Mouse (Mus musculus): ENCODE measurements around the gene Larp1b.
"Not testable (repeated sequence)": the region's sequence is repeated elsewhere in the genome, so short reads cannot be mapped to it uniquely, and the experiment has no call there.

The Larp1b gene

DNA sequence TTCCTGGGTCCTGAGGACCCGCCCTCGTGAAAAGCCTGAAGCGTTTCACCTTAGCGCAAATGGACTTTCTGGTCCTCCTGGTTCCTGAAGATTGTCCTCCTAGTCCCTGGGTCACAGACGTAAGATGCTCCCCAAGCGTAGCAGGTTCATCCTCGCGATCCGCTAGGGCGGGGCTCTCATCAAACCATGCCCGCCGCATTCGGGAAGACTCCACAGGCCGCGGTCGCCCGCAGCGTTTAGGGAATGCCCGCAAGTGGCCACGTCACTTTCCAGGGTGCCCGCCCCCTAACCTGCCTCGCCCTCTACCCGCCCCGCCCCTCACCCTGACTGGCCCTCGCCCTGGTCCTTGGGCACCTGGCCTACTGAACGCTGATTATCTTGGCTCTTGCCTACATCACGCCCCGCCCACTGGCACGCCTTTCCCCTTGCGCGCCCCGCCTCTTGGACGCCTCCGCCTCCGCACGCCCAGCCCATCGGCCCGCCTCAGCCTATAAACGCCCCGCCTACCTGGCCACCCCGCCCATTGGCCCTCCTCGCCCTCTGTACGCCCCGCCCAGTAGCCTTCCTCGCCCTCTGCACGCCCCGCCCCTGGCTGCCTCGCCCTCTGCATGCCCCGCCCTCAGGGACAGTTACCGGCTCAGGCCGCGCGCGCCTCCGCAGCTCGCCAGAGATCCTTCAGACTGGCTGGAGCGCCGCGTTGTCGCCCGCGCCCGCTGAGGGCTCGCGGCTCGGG, at the start of gene Larp1b:
Gene Larp1b (plus strand): TSS at position 659 of the 733 bp plus-strand sequence.
- peak; percentile 100 for DNase-seq

DNA sequence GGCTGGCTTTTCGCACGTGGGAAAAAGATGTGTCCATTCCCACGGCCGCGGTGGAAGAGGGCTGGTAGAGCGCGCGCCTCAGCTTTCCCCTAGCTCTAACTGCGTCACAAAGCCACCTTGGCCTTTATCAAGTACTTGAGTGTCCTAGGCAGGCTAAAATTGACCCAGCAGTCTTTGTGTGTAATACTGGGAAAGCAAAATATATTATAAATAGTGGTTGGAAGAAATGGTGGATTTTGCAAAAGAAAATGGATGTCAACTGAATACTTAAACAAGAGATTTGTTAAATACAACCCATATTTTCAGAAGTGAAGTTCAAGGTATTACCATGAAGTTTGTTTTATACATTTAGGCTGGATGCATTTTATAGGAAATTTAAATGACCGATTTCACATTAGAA, 47.2 kb upstream of the Larp1b start, which contains the start of gene 1700034I23Rik:
Gene 1700034I23Rik (minus strand): TSS at position 101 of the 400 bp plus-strand sequence.
- not testable (repeated sequence) for DNase-seq

DNA sequence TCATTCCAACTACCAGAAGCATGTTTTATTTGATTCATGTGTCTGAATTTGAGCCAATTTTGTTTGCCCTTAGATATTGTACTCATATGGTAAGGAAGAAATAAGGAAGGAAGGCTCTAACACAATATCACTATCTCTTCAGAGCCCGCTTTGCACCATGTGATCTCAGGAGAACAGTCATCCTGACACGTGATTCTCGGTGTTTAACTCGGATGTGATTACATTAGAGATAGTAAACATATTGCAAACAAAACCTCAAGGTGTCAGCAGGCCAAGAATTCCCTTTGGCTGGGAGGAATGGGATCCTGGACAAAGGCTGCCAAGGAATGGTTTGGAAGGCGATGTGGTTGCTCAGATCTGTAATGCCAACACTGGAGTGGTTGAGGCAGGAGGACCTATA, 11.4 kb upstream of the Larp1b start:
- DNase-seq: no peak

DNA sequence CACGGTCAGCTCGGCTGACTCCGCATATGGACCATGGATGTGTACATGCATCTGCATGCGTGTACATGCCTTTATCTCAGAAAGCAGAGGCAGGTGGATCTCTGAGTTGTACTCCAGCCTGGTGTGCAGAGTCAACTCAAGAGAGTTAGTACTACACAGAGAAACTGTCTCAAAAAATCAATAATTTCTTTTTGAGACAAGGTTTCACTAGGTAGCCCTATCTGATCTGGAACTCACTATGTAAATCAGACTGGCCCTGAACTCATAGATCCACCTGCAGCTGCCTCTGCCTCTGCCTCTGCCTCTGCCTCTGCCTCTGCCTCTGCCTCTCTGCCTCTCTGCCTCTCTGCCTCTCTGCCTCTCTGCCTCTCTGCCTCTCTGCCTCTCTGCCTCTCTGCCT, 11.0 kb upstream of the Larp1b start:
- DNase-seq: no peak

DNA sequence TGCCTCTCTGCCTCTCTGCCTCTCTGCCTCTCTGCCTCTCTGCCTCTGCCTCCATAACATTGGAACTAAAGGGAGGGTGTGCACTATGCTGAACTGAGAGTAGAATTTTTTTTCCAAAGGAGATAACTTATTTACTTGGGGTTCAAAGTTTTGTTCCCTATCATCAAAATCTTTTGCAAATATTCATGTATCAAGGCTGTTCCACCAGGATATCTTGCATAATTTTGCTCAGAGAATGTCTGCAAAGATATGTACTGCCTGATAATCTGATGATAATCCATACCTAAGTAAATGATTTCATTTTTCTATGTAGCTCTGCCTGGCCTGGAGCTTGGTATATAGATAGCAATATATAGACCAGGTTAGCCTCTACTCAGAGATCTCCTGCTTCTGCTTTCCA, 10.6 kb upstream of the Larp1b start:
- DNase-seq: no peak

DNA sequence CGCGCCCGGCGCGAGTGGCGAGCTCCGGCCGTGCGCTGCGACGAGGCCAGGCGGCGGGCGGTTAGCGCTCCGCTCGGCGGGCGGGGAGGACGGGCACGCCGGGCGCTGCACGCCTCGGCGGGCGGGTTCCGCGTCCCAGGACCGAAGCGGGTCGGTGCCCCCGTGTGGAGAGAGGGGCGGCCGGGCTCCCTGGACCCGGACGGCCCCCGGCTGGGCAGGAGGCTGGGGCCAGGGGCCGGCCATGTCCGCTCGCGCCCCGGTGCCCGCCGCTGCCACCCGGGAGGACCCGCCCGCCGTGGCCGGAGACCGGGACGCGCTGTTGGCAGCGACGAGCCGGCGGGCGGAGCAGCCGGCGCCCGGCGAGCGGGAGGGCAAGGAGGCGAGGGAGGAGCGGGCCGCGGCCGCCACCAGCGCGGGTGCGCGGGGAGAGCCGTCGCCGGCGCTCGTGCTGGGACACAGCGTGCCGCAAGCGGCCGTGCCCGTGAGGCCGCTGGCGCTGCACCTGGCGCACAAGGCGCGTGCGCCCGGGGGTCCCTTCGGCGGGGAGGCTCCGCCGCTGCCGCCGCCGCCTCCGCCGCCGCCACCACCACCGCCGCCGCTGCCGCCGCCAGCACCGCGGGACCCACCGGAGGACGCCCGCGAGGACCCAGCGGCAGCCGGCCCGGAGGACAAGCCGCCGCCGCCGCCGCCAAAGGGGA, 424 bp downstream of the Larp1b start:
- peak; percentile 66 for DNase-seq

DNA sequence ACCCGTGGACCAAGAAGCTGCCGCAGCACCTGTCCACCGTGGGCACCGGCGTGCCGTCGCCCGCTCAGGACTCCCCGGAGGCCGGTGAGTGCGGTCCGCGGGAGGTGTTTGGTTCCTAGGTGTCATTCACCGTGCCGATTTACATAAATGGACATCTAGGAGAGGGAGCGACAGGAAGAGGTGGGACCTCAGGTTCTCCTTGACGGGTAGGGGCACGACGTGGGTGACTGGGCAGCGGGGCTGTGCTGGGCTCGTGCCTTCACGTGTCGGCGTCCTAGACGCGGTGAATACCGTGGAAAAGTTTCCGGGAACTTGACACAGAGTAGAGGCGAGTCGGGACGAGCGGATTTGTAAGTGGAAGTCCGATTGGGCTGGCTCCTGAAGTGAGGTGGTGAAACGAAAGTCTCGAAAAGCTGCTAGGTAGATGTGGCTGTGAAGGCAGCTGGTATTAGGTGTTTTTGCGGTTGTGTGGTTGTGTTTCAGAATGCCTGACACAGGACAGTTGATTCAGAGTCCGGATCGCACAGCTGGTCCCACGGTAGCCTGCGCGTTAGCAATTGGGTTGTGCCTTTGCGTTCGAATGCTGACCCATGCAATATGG, 1.1 kb downstream of the Larp1b start:
- DNase-seq: peak; percentile 83

DNA sequence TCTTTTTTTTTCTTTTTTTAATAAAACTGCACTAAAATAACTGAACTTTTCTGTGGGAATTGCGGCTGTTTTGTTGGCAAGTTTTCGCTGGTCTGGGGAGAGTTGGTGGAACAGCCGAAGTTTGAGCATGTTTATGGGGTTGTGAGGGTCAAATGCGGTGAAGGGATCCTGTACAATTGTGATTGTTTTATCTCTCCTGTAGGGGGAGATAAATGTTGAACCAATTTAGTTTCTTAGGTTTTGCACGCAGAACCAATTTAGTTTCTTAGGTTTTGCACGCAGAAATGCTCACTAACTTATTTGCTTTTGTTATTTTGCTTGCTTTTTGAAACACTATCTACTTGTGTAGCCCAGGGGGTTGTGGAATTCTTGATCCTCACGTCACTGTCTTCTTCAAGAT, 1.7 kb downstream of the Larp1b start:
- no peak for DNase-seq

DNA sequence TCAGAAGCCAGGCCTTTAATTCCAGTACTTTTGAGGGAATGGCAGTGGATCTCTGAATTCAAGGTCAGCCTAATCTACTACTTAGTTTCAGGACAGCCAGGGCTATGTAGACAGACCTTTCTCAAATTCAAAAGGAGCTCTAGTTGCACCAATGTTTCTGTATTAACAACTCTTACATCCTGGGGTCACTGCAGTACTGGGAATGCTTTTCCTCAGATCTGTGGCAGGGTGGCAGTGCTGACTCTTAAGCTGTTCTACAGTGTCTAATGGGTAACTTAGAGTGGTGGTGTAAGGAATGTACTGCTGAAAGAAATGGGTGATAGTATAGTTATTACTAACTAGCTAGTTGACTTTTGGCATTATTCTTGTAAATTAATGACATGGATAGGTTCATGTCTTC, 3.0 kb downstream of the Larp1b start:
- no peak for DNase-seq

DNA sequence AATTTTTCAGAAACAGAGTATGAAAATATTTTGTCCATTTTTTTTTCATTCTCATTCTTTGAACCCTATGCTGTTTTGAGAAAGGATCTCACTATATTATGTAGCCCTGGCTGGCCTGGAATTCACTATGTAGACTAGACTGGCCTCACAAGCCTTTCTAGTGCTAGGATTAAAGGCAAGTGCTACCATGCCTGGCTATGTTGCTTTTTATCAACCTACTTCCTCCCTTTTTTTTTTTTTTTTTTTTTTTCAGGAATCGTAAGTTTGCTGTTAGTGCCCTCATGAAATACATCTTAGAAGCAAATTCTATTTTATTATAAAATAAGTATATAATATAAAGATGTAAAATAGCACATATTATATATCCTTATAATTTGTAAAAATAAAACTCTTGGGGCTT, 5.2 kb downstream of the Larp1b start:
- DNase-seq: no peak

DNA sequence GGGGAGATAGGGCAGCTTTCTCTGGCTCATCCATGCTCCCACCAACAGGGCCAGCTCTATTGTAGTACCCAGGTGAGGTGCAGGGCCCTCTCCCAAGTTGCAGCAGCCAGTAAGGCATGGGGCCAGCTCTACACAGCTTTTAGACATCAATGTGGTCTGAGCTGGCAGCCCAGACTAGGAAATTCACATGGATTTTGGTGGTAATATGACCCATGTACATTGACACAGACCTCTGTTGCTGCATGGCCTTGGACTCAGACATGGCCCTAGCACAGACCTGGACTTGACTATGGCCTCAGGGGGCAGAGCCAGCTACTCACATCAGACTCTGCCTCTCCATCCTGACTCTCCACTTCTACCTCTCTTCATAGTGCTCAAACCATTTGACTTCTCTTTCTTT, 9.2 kb downstream of the Larp1b start:
- no peak for DNase-seq

DNA sequence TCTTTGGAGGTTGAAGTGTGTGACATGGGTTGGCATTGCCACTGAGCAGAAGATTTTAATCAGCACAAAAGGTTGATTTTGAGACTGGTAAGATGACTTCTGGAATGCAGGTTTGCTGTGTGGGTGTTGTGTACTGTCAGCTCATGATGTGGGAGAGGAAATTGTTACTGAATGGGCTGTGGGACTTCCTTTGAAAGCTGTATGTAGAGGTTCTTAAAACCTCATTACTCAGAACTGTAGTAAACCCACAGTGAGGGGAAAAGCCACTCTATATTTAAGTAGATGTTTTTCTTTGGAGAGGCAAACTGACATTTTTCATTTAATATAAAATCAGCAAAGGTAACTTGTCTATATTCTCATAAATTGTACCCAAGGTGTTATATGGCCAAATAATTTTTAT, 31.1 kb downstream of the Larp1b start:
- no peak for DNase-seq

DNA sequence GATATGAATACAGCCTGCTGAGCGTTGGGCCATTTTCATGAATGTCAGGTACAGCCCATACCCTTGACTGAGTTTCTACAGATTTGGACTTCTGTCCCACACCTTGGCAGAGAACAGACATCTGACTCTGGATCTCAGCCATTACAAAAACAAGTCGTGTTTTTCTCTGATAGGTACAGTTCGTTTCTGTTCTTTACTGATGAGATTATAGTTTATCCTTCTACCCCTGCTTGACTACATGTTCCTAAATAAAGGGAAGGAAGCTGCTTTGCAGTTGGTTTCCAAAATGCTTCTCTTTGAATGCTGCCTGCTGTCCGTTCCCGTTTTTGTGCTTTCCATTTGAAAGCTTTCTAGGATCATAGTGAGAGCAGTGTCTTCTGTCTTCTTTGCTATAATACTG, 37.9 kb downstream of the Larp1b start:
- no peak for DNase-seq

DNA sequence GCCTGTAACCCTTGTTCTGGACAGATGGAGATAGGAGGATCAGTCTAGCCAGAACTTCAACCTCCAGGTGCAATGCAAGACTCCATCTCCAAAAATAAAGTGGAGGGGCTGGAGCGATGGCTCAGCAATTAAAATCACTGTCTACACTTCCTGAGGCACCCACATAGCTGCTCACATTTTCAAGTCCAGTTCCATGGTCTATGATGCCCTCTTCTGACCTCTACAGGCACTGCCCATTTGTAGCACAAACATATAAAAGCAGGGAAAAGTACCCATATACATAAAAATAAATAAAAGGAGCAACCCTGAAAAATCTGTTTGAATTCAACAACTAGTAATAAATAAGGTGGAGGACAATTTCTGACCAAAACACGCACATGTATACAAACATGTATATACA, 39.1 kb downstream of the Larp1b start:
- no peak for DNase-seq

DNA sequence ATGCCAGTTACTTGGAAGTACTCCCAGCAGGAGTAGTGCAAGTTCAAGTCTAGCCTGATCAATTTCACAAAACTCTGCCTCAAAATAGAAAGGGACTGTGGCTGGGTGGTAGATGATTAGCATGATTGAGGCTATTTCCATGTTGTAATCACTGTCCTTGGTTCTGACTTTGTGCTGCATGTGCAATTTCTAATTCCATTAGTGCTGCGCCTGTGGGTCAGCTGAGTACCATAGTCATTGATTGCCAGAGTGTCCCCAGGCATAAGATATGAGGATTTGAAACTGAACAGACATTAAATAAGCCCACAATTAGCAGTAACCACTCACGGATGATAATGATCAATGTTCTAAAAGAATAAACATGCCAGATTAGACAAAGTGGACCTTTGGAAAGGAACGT, 41.9 kb downstream of the Larp1b start:
- no peak for DNase-seq

DNA sequence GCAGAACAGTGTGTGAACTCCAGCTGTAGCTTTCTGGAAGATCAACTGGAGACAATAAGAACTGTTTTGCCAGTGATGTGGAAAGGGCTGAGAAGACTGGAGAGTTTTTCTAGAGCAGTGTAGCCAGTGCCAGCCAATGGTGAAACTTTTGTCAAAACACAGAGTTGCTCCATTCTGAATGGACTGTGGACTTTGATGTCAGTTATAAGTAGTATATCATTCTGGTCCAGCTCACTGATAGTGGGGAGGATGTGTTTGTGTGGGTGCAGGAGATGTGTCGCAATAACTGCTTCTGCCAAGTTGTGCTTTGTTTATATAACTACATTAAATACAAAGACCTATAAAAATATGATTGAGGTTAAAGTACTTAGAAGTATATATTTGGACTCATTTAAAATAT, 45.5 kb downstream of the Larp1b start:
- DNase-seq: no peak

DNA sequence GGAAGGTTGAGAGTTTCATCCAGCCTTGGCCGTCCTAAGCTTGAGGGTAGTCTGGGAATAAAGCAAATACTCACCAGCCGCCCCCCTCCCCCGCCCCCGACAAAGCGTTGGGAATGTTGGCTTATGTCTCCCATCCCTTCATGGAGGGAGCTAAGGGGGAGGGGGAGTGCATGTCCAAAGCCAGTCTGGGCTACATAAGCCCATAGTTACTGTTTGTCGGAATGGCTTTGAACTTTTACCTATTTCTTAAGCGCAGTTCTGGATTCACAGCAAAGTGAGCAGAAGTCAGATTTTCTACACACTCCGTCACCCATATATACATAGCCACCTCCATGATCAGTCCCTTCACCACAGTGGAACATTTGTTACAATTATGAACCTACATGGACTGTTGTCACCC, 59.7 kb downstream of the Larp1b start:
- no peak for DNase-seq

DNA sequence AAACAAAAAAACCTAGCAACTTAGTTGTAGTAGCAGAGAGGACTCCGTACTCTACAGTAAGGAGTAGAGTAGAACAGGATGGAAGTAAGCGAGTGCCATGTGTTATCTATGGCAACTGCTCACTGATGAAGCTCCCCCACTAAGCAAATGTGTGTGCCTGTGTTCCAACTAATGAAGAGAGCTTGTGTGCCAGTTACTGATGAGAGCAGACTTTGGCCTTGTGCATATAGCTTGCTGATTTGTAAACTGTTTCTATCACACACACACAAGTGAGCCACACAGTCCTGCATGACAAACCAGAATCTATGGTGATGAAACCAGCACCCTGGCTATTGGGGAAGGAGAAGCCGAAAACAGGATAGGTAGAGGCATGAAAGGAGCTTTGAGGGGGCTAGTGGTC, 60.4 kb downstream of the Larp1b start:
- no peak for DNase-seq

DNA sequence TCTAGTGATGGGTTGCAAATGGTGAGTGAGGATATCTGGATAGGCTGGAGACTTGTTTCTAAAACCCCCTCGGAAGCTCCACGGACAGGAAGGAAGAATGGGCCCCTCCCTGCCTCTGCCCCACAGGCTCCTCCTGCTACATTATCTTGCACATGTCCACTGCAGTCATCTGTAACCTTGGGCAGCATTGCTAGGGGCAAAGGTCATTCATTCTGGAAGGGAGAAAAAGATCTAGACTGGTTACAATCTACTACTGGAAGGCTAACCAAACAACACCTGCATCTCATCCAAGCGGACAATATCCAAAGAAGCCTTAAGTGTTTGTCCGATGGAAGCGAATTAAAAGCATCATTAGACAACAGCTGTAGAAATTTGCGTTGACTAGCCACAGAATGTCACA, 61.1 kb downstream of the Larp1b start:
- no peak for DNase-seq

DNA sequence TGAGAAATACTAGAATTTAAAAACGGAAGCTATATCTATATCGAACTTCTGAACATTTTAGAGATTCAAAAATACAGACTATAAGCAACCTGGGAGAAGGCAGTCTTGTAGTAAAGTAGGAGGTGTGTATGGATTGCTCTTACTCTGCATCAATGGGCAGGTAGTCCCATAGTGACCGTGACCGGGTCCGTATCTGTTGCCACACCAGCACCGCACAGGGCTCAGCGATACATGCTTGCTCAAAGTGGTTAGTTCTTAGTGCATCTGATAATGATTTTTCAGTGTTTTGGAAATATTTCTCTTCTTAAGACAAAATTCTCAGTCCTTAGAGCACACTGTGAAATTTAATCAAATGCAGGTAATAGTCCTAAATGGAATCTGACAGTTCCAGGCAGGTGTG, 62.8 kb downstream of the Larp1b start:
- DNase-seq: no peak

DNA sequence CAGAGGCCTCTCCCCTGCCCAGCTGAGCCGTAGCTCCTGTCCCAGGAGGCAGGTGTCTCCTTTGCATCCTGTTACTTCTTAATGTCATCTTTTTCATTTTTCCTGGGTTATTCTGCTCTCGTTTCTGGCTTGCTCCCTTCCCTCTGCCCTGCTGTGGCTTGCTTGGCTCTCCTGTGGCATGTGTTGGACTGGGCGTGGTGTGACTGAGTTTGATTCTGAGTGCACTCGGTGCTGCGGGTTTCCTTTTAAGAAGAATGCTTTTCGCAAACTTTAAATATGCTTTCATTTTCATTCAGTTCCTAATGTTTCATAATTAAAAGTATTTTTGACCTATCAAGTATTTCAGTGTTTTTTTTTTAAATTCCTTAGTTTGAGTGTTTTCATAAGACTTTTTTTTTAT, 65.3 kb downstream of the Larp1b start:
- no peak for DNase-seq

DNA sequence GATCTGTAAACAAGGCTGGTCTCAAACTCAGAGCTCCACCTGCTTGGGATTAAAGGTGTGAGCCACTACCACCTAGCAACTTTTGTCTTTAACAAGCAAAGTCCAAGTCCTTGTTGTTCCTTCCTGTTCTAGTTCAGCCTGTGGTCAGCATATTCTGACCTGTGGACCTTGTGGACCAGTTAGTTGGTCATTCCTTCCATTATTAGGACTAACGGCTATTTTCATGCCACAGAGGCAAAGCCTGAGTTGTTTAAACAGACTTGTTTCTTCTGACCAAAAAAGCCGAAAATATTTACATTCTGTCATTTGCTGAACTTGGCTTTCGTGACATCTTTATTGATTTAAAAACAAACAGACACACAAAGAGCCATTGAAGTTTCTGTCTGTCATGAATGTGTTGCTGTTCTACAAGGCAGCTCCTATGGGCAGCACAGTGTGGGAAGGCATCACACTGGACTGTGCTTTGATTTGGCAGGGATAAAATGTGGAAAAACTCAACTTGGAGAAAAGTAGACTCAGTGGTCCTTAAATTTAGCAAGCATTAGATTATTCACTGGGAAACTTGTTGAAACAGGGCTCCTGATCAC, 68.5 kb downstream of the Larp1b start:
- no peak for DNase-seq

DNA sequence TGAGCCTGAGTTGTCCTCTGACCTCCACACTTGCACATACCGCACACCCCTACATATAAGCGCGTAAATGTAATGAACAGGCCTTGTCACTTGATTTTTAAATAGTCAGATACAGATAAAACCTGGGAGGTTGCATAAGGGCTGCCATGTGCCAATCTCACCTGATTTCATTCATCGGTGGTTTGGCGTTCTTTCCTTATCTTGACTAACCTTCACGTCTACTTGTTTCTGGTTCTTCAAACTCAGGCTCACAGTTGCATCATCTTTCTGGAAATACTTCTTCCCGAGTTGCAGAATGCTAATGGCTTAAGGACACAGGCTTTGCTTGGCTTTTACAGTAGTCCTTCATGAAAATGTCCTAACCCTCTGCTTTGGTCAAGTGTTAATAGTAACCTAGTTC, 71.1 kb downstream of the Larp1b start:
- no peak for DNase-seq

DNA sequence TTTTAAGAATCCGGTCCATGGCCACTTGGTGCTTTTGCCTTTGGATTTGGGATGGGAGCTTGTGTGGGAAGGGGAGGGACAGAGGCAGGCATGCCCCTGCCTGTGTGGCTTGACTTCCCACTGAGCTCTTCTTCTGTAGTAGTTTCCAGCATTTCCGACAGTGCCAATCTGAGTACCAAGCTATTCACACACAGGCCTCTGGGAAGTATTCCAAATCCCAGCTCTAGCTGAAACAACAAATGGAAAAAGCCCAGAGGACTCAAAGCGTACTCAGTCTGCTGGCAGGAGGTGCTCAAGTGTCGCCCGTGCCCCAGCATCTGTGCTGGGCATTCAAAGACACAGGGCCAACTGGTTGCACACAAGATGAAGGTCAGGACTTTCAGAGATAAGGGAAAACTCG, 72.4 kb downstream of the Larp1b start:
- peak; percentile 17 for DNase-seq
